Mouse (Mus musculus): ENCODE measurements around the gene Pcnx3. TPM values are rescaled to one million over a fixed set of nuclear protein-coding genes. Genes with fewer than 3 reads are reported as not detected.
A peak's percentile ranks its signal among the peaks of the same experiment; 100 is the strongest.

Gene Pcnx3
- polyA plus RNA-seq, 1 experiment = 421 TPM

DNA sequence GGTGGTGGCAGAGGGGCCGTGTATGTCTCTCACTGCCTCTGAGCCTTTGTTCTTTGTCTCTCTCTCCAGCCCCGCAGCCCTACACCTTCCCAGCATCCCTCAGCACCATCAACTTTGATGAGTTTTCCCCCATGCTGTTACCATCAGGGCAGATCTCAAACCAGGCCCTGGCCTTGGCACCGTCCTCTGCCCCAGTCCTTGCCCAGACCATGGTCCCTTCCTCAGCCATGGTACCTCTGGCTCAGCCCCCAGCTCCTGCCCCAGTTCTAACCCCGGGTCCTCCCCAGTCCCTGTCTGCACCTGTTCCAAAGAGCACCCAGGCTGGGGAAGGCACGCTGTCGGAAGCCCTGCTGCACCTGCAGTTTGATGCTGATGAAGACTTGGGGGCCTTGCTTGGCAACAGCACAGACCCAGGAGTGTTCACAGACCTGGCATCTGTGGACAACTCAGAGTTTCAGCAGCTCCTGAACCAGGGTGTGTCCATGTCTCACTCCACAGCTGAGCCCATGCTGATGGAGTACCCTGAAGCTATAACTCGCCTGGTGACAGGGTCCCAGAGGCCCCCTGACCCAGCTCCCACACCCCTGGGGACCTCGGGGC lies 41.9 kb downstream of the Pcnx3 start:
- DNase-seq = no peak
- no peak overlapping the region for H3K4me3 ChIP-seq (ENCODE audit: control insufficient read depth, insufficient read depth, low read length)
- TF ChIP-seq POLR2A (IDR thresholded peaks at IDR 0.05; ENCODE audit: control insufficient read depth, extremely low read depth, insufficient read depth, low read length, poor library complexity) (no peak), CTCF (IDR thresholded peaks at IDR 0.05; ENCODE audit: borderline replicate concordance, control insufficient read depth, extremely low read depth, insufficient read depth, low read length, poor library complexity) (no peak)
- 92% methylated on average over 8 of the region's 8 CpGs for WGBS
- peaks cover 58% of the 10 kb centered on the region for H3K36me3 ChIP-seq (ENCODE audit: control insufficient read depth, insufficient read depth, low read length)
- H3K27ac ChIP-seq (ENCODE audit: control insufficient read depth, insufficient read depth, low read length) = no peak overlapping the region
- peaks cover 14% of the 10 kb centered on the region for H3K4me1 ChIP-seq (replicated peaks; ENCODE audit: control insufficient read depth, insufficient read depth, low read length)
- no peaks in the 10 kb centered on the region for H3K27me3 ChIP-seq (ENCODE audit: control insufficient read depth, insufficient read depth, low read length)

DNA sequence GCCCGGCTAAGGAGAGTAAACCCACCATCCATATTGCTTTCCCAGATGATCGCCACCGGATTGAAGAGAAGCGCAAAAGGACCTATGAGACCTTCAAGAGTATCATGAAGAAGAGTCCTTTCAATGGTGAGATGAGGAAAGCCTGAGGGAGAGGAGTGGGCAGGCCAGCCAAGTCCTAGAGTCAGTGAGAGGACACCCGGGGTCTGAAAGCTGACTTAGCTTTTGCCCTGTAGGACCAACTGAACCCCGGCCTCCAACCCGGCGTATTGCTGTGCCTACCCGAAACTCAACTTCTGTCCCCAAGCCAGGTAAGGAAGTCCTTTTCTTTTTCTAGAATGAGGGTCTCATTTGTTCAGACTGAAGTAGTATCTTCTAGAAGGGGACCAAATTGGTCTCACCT lies 43.4 kb downstream of the Pcnx3 start:
- H3K27ac ChIP-seq (ENCODE audit: control insufficient read depth, insufficient read depth, low read length) = no peak overlapping the region
- no peak for DNase-seq
- H3K4me3 ChIP-seq (ENCODE audit: control insufficient read depth, insufficient read depth, low read length) = no peak overlapping the region
- H3K36me3 ChIP-seq (ENCODE audit: control insufficient read depth, insufficient read depth, low read length) = peaks cover 65% of the 10 kb centered on the region
- H3K4me1 ChIP-seq (replicated peaks; ENCODE audit: control insufficient read depth, insufficient read depth, low read length) = peaks cover 14% of the 10 kb centered on the region
- TF ChIP-seq CTCF (IDR thresholded peaks at IDR 0.05; ENCODE audit: borderline replicate concordance, control insufficient read depth, extremely low read depth, insufficient read depth, low read length, poor library complexity) (no peak), POLR2A (IDR thresholded peaks at IDR 0.05; ENCODE audit: control insufficient read depth, extremely low read depth, insufficient read depth, low read length, poor library complexity) (no peak)
- no peaks in the 10 kb centered on the region for H3K27me3 ChIP-seq (ENCODE audit: control insufficient read depth, insufficient read depth, low read length)
- WGBS = 98% methylated on average over 9 of the region's 9 CpGs

DNA sequence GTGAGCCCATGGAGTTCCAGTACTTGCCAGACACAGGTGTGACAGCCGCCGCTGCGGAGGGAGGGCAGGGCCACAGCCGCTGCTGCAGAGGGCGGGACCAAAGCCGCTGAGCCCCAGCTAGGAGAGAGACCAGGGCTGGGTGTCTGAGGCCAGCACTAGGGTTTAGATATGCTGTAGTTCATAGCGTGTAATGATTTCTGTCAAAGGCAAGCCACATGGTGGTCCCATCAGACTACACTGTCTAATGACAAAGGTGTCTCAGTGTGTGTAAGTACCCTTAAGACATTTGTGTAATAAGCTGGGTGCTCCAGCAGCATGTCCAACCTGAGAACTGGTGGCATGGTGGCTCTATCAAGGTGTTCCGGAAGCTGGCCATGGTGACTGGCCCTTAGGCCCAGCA lies 47.1 kb downstream of the Pcnx3 start:
- DNase-seq = no peak
- no peaks in the 10 kb centered on the region for H3K27me3 ChIP-seq (ENCODE audit: control insufficient read depth, insufficient read depth, low read length)
- no peak for TF ChIP-seq POLR2A (IDR thresholded peaks at IDR 0.05; ENCODE audit: control insufficient read depth, extremely low read depth, insufficient read depth, low read length, poor library complexity)
- TF ChIP-seq CTCF (IDR thresholded peaks at IDR 0.05; ENCODE audit: borderline replicate concordance, control insufficient read depth, extremely low read depth, insufficient read depth, low read length, poor library complexity) = no peak
- 98% methylated on average over 8 of the region's 8 CpGs for WGBS
- no peak overlapping the region for H3K27ac ChIP-seq (ENCODE audit: control insufficient read depth, insufficient read depth, low read length)
- H3K4me1 ChIP-seq (replicated peaks; ENCODE audit: control insufficient read depth, insufficient read depth, low read length) = peaks cover 13% of the 10 kb centered on the region
- H3K4me3 ChIP-seq (ENCODE audit: control insufficient read depth, insufficient read depth, low read length) = no peak overlapping the region
- H3K36me3 ChIP-seq (ENCODE audit: control insufficient read depth, insufficient read depth, low read length) = peaks cover 63% of the 10 kb centered on the region

DNA sequence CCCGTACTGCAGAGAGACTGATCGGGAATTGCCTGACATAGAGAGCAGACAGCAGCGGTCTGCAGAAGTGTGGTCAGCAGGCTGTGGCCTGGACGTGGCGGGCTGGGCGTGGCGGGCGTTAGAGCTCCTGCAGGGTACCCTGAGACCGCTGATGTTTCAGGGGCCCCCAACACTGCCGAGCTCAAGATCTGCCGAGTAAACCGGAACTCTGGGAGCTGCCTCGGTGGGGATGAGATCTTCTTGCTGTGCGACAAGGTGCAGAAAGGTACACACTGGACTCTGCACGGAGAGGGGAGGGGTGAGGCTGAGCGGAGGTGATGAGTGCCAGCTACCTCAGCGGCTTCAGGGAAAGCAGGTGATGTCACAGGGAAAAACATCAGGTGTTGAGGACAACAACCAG lies 47.7 kb downstream of the Pcnx3 start:
- TF ChIP-seq POLR2A (IDR thresholded peaks at IDR 0.05; ENCODE audit: control insufficient read depth, extremely low read depth, insufficient read depth, low read length, poor library complexity) (no peak), CTCF (IDR thresholded peaks at IDR 0.05; ENCODE audit: borderline replicate concordance, control insufficient read depth, extremely low read depth, insufficient read depth, low read length, poor library complexity) (no peak)
- Histone ChIP-seq H3K4me1 (replicated peaks; ENCODE audit: control insufficient read depth, insufficient read depth, low read length) (peaks cover 16% of the 10 kb centered on the region), H3K27ac (ENCODE audit: control insufficient read depth, insufficient read depth, low read length) (no peak overlapping the region), H3K36me3 (ENCODE audit: control insufficient read depth, insufficient read depth, low read length) (peaks cover 57% of the 10 kb centered on the region), H3K4me3 (ENCODE audit: control insufficient read depth, insufficient read depth, low read length) (no peak overlapping the region), H3K27me3 (ENCODE audit: control insufficient read depth, insufficient read depth, low read length) (no peaks in the 10 kb centered on the region)
- WGBS = 96% methylated on average over 17 of the region's 17 CpGs
- no peak for DNase-seq

DNA sequence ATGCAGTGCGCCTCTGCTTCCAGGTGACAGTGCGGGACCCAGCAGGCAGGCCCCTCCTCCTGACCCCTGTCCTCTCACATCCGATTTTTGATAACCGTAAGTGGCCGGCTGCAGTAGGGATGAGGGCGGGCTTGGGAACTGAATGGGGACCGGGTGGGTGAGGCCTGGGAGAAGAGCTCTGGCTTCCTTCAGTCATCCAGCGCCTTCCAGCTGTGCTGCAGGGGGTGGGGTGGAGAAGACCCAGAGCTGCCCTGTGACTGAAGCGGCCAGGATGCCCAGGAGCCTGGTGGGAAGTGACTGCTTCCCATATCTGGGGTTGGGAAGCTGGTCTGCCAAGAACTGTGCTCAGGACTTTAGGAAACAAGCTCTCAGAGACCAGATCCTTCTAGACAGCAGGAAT lies 48.4 kb downstream of the Pcnx3 start:
- no peak for DNase-seq
- TF ChIP-seq CTCF (IDR thresholded peaks at IDR 0.05; ENCODE audit: borderline replicate concordance, control insufficient read depth, extremely low read depth, insufficient read depth, low read length, poor library complexity) (no peak), POLR2A (IDR thresholded peaks at IDR 0.05; ENCODE audit: control insufficient read depth, extremely low read depth, insufficient read depth, low read length, poor library complexity) (no peak)
- peaks cover 16% of the 10 kb centered on the region for H3K4me1 ChIP-seq (replicated peaks; ENCODE audit: control insufficient read depth, insufficient read depth, low read length)
- no peaks in the 10 kb centered on the region for H3K27me3 ChIP-seq (ENCODE audit: control insufficient read depth, insufficient read depth, low read length)
- no peak overlapping the region for H3K4me3 ChIP-seq (ENCODE audit: control insufficient read depth, insufficient read depth, low read length)
- no peak overlapping the region for H3K27ac ChIP-seq (ENCODE audit: control insufficient read depth, insufficient read depth, low read length)
- WGBS = 96% methylated on average over 9 of the region's 9 CpGs
- H3K36me3 ChIP-seq (ENCODE audit: control insufficient read depth, insufficient read depth, low read length) = peaks cover 50% of the 10 kb centered on the region

DNA sequence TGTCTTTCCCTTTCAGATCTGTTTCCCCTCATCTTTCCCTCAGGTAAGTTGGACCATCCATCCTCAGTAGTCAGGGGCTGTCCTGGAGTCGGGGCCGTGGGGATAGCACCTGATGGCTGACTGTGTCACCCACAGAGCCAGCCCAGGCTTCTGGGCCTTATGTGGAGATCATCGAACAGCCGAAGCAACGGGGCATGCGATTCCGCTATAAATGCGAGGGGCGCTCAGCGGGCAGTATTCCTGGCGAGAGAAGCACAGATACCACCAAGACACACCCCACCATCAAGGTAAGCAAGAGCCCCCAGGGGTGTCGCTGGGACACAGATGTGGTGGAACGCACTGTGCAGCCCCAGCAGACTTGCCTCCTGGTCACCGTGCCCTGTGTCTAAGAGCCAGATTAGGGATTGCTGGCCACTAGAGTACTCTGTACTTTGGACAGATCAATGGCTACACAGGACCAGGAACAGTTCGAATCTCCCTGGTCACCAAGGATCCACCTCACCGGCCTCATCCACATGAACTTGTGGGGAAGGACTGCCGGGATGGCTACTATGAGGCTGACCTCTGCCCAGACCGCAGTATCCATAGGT lies 50.2 kb downstream of the Pcnx3 start:
- 95% methylated on average over 18 of the region's 18 CpGs for WGBS
- H3K27me3 ChIP-seq (ENCODE audit: control insufficient read depth, insufficient read depth, low read length) = no peaks in the 10 kb centered on the region
- no peak for DNase-seq
- H3K36me3 ChIP-seq (ENCODE audit: control insufficient read depth, insufficient read depth, low read length) = peaks cover 38% of the 10 kb centered on the region
- H3K27ac ChIP-seq (ENCODE audit: control insufficient read depth, insufficient read depth, low read length) = no peak overlapping the region
- peak overlapping the region; percentile 94 for H3K4me3 ChIP-seq (ENCODE audit: control insufficient read depth, insufficient read depth, low read length)
- H3K4me1 ChIP-seq (replicated peaks; ENCODE audit: control insufficient read depth, insufficient read depth, low read length) = peaks cover 16% of the 10 kb centered on the region
- no peak for TF ChIP-seq CTCF (IDR thresholded peaks at IDR 0.05; ENCODE audit: borderline replicate concordance, control insufficient read depth, extremely low read depth, insufficient read depth, low read length, poor library complexity)
- TF ChIP-seq POLR2A (IDR thresholded peaks at IDR 0.05; ENCODE audit: control insufficient read depth, extremely low read depth, insufficient read depth, low read length, poor library complexity) = no peak
